Mouse (Mus musculus): ENCODE measurements around the gene Ggt7. TPM values are rescaled to one million over a fixed set of nuclear protein-coding genes. Genes with fewer than 3 reads are reported as not detected.
"Not testable (repeated sequence)": the region's sequence is repeated elsewhere in the genome, so short reads cannot be mapped to it uniquely, and the experiment has no call there.

Gene Ggt7
- polyA plus RNA-seq, 1 experiment from 2014 or later: 2.1 TPM

DNA sequence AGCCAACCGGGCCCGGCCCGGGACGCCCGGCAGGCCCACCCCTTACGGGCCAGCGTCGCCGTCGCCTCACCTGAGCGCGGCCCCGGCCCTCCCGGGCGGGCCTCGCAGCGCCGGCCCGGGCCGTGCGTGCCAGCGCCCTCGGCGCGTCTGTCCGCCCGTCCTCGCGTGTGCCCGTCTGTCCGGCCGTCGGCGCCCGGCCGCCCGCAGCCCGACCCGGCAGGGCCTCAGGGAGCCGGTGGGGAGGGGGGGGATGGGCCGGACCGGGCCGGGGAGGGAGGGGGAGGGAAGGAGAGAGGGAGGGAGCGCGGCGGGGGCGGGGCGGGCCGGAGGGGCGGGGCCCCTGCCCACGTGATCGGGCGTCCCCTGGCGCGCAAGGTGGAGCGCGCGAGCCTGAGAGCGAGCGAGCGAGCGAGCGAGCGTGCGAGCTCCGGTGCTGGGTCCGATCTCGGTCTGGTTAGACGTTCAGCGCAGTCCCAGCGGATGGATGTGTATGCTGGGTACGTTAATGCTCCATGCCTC lies 44.4 kb downstream of the Ggt7 start, which contains the start of gene Ncoa6:
Gene Ncoa6, minus strand, starts transcription at position 325 of the 519 bp plus-strand sequence.
- peak within 1 kb of the TSS; percentile 93 for H3K27ac ChIP-seq (ENCODE audit: low read length)
- H3K4me3 ChIP-seq (ENCODE audit: low read length): peak within 1 kb of the TSS; percentile 93
- H3K4me2 ChIP-seq (ENCODE audit: low read depth, low read length): peak within 1 kb of the TSS; percentile 91
- H3K9ac ChIP-seq (ENCODE audit: low read length): peak within 1 kb of the TSS; percentile 98
- no peaks in the 10 kb centered on the region for H3K9me3 ChIP-seq (replicated peaks; ENCODE audit: control insufficient read depth, low read length)
- H3K4me1 ChIP-seq (ENCODE audit: control insufficient read depth, insufficient read depth, low read length): peaks cover 21% of the 10 kb centered on the region
- no peaks in the 10 kb centered on the region for H3K36me3 ChIP-seq (ENCODE audit: control insufficient read depth, insufficient read depth)
- peak; percentile 88 for ATAC-seq (replicated peaks; ENCODE audit: extremely low read depth, insufficient read depth, low FRiP score)
- H3K27me3 ChIP-seq (ENCODE audit: control insufficient read depth, insufficient read depth, low read length): no peaks in the 10 kb centered on the region
- under 1% methylated on average over 63 of the region's 72 CpGs for WGBS

DNA sequence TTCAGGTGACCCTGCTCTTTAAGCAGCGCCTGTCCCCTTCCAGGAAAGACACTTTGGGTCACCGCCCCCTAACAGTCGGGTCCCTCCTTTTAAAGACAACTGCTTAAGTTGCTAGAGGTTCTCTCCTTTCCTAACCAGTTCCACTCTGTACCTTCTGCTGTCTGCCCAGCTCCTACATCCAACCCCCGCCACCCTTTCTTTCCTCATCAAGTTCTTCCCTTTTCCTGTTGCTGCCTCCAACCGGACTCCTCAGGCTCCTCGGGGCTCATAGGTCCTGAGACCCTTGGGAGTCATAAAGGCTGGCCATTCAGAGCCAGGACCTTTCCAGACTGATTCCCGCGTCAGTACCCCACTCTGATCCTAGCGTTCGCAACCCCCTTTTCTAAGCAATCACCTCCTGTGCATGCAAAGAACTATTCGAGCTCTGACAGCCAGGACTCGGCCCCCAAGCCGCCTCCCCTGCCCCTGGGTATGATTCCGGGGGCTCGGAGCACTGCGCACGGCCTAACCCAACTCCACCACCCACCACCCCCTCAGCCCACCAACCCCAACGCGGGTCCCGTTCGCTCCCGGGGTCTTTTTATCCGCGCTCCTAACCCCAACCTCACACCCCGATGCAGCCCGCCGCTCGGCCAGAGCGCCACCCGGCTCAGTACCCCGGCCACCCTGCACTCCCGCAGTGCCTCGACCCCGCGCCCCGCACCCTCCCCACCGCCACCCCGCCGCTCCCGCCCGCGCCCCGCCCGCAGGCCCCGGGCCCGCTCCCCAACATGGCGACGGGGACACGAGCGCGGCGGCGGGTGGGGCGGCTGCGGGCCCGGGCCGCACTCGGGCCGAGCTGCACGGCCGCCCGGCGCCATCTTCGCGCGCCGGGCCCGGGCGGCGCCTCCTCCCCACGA lies 45.1 kb downstream of the Ggt7 start:
- H3K36me3 ChIP-seq (ENCODE audit: control insufficient read depth, insufficient read depth): no peaks in the 10 kb centered on the region
- peak overlapping the region; percentile 93 for H3K27ac ChIP-seq (ENCODE audit: low read length)
- peak overlapping the region; percentile 91 for H3K4me2 ChIP-seq (ENCODE audit: low read depth, low read length)
- ATAC-seq (replicated peaks; ENCODE audit: extremely low read depth, insufficient read depth, low FRiP score): peak; percentile 74
- H3K4me3 ChIP-seq (ENCODE audit: low read length): peak overlapping the region; percentile 93
- H3K9me3 ChIP-seq (replicated peaks; ENCODE audit: control insufficient read depth, low read length): no peaks in the 10 kb centered on the region
- under 1% methylated on average over 56 of the region's 71 CpGs for WGBS
- H3K4me1 ChIP-seq (ENCODE audit: control insufficient read depth, insufficient read depth, low read length): peaks cover 23% of the 10 kb centered on the region
- H3K9ac ChIP-seq (ENCODE audit: low read length): peak overlapping the region; percentile 98
- H3K27me3 ChIP-seq (ENCODE audit: control insufficient read depth, insufficient read depth, low read length): no peaks in the 10 kb centered on the region

DNA sequence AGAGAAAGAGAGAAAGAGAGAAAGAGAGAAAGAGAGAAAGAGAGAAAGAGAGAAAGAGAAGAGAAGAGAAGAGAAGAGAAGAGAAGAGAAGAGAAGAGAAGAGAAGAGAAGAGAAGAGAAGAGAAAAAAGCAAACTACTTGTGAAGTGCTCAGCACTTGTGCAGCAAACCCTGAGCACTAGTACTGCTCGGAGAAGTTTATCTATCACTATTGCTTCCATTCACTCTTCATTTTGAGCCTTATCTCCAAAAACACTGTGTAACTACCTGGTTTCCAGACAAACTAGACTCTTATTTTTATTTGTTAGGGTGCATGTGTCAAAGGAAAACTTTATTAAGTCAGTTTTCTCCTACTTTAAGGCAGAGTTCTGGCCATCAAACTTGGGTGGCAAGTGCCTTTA lies 51.2 kb downstream of the Ggt7 start:
- Histone ChIP-seq H3K9ac (ENCODE audit: low read length) (no peak overlapping the region), H3K4me2 (ENCODE audit: low read depth, low read length) (no peak overlapping the region), H3K27ac (ENCODE audit: low read length) (no peak overlapping the region), H3K27me3 (ENCODE audit: control insufficient read depth, insufficient read depth, low read length) (no peaks in the 10 kb centered on the region), H3K36me3 (ENCODE audit: control insufficient read depth, insufficient read depth) (no peaks in the 10 kb centered on the region), H3K4me3 (ENCODE audit: low read length) (no peak overlapping the region), H3K9me3 (replicated peaks; ENCODE audit: control insufficient read depth, low read length) (no peaks in the 10 kb centered on the region), H3K4me1 (ENCODE audit: control insufficient read depth, insufficient read depth, low read length) (peaks cover 13% of the 10 kb centered on the region)
- no peak for ATAC-seq (replicated peaks; ENCODE audit: extremely low read depth, insufficient read depth, low FRiP score)
- WGBS: 88% methylated on average over 1 of the region's 1 CpGs

DNA sequence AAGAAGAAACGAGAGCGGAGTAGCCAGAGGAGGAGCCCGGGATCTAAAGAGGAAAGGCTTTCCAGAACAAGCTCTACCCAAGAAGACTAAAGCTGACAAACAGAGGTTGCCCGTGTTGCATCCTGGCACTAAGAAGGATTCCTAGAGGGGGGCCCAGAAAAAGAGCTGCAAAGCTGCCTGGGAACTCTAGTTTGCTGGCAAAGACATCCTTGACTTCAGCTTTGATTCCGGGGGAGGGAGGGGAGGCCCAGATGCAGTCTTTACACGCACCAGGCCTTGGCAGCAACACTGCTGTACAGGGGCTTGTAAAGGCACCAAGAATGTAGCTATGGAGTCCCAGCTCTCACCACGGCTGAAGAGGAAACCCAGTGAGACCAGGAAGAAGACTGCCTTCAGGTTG lies 64.4 kb downstream of the Ggt7 start:
- Histone ChIP-seq H3K36me3 (ENCODE audit: control insufficient read depth, insufficient read depth) (0 out of 2 replicates have a peak, but pooled peaks cover 2% of the 10 kb centered on the region), H3K27ac (ENCODE audit: low read length) (no peak overlapping the region), H3K27me3 (ENCODE audit: control insufficient read depth, insufficient read depth, low read length) (no peaks in the 10 kb centered on the region), H3K4me2 (ENCODE audit: low read depth, low read length) (no peak overlapping the region), H3K9me3 (replicated peaks; ENCODE audit: control insufficient read depth, low read length) (no peaks in the 10 kb centered on the region; the same call in 1 of the 2 replicates), H3K4me1 (ENCODE audit: control insufficient read depth, insufficient read depth, low read length) (no peaks in the 10 kb centered on the region), H3K4me3 (ENCODE audit: low read length) (no peak overlapping the region), H3K9ac (ENCODE audit: low read length) (no peak overlapping the region)
- WGBS: 74% methylated on average over 7 of the region's 7 CpGs
- no peak for ATAC-seq (replicated peaks; ENCODE audit: extremely low read depth, insufficient read depth, low FRiP score)

DNA sequence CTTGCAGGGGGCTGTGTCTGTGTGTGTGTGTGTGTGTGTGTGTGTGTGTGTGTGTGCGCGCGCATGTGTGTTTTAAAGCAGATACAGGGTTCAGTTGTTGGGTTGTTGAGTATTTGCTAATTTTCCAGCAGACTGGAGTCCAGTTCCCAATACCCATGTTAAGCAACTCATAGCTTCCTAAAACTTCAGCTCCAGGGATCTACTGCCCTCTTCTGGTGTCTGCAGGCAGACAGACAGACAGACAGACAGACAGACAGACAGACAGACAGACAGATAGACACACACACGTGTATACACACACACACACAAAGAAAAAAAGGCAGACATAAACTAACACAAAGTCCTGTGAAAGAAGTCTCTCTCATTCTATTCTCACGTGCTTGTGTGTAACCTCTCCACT lies 66.8 kb downstream of the Ggt7 start:
- H3K9me3 ChIP-seq (replicated peaks; ENCODE audit: control insufficient read depth, low read length): no peaks in the 10 kb centered on the region; the same call in 1 of the 2 replicates
- H3K4me1 ChIP-seq (ENCODE audit: control insufficient read depth, insufficient read depth, low read length): no peaks in the 10 kb centered on the region
- 90% methylated on average over 5 of the region's 5 CpGs for WGBS
- H3K4me2 ChIP-seq (ENCODE audit: low read depth, low read length): no peak overlapping the region
- no peak overlapping the region for H3K4me3 ChIP-seq (ENCODE audit: low read length)
- H3K27me3 ChIP-seq (ENCODE audit: control insufficient read depth, insufficient read depth, low read length): no peaks in the 10 kb centered on the region
- H3K36me3 ChIP-seq (ENCODE audit: control insufficient read depth, insufficient read depth): 0 out of 2 replicates have a peak, but pooled peaks cover 2% of the 10 kb centered on the region
- H3K27ac ChIP-seq (ENCODE audit: low read length): no peak overlapping the region
- no peak for ATAC-seq (replicated peaks; ENCODE audit: extremely low read depth, insufficient read depth, low FRiP score)
- H3K9ac ChIP-seq (ENCODE audit: low read length): no peak overlapping the region

DNA sequence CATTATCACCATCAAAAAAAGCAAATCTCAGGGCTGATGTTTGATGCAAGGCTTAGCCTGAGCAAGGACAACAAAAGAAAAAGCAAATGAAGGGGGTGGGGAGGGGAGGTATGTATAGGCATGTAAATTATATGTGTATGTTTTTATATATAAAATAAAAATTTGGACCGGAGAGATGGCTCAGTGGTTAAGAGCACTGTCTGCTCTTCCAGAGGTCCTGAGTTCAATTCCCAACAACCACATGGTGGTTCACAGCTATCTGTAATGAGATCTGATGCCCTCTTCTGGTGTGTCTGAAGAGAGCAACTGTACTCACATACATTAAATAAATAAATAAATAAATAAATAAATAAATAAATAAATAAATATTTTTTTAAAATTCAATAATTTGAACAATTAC lies 70.1 kb downstream of the Ggt7 start:
- not testable (repeated sequence) for H3K4me1 ChIP-seq (ENCODE audit: control insufficient read depth, insufficient read depth, low read length); H3K9me3 ChIP-seq (replicated peaks; ENCODE audit: control insufficient read depth, low read length); H3K36me3 ChIP-seq (ENCODE audit: control insufficient read depth, insufficient read depth); H3K9ac ChIP-seq (ENCODE audit: low read length); H3K27me3 ChIP-seq (ENCODE audit: control insufficient read depth, insufficient read depth, low read length); H3K27ac ChIP-seq (ENCODE audit: low read length); ATAC-seq (replicated peaks; ENCODE audit: extremely low read depth, insufficient read depth, low FRiP score); H3K4me3 ChIP-seq (ENCODE audit: low read length); H3K4me2 ChIP-seq (ENCODE audit: low read depth, low read length)
- 94% methylated on average over 1 of the region's 1 CpGs for WGBS

DNA sequence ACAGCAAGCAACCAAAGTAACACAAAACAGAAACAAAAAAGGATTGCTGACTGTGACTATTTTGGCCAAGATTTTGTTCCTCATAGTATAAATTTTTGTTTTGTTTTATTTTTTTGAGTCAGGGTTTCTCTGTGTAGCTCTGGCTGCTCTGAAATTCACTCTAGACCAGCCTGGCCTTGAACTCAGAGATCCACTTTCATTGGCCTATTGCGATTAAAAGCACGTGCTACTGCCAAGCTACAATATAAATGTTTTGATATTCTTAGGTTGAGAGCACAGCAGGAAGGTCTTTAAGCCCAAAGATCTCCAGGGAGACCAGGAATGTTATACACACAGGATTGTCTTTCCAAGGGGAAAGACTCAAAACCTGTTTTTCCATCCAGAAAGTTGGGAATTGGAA lies 74.6 kb downstream of the Ggt7 start:
- 0 out of 2 replicates have a peak, but pooled peaks cover 2% of the 10 kb centered on the region for H3K36me3 ChIP-seq (ENCODE audit: control insufficient read depth, insufficient read depth)
- no peaks in the 10 kb centered on the region for H3K27me3 ChIP-seq (ENCODE audit: control insufficient read depth, insufficient read depth, low read length)
- ATAC-seq (replicated peaks; ENCODE audit: extremely low read depth, insufficient read depth, low FRiP score): no peak
- no peak overlapping the region for H3K27ac ChIP-seq (ENCODE audit: low read length)
- no peak overlapping the region for H3K9ac ChIP-seq (ENCODE audit: low read length)
- 63% methylated on average over 2 of the region's 2 CpGs for WGBS
- no peak overlapping the region for H3K4me2 ChIP-seq (ENCODE audit: low read depth, low read length)
- H3K4me1 ChIP-seq (ENCODE audit: control insufficient read depth, insufficient read depth, low read length): no peaks in the 10 kb centered on the region
- no peak overlapping the region for H3K4me3 ChIP-seq (ENCODE audit: low read length)
- no peaks in the 10 kb centered on the region for H3K9me3 ChIP-seq (replicated peaks; ENCODE audit: control insufficient read depth, low read length)

DNA sequence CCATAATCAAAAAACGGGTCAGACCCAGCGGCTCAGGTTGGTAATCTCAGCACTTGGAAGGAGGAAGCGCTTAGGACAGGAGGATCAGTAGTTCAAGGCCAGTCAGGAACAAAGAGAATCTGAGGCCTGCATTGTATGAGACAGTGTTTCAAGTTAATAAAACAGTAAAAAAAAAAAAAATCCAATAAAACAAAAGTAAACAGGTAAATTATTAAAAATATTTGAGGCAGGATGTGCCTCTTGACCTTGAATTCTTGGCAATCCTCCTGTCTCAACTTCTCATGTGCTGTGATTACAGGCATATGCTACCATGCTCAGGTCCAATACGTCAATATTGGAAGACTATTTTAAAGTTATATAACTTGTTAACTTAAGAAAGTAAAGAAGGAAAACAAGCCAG lies 75.1 kb downstream of the Ggt7 start:
- H3K27me3 ChIP-seq (ENCODE audit: control insufficient read depth, insufficient read depth, low read length): no peaks in the 10 kb centered on the region
- no peak overlapping the region for H3K4me2 ChIP-seq (ENCODE audit: low read depth, low read length)
- no peak overlapping the region for H3K9ac ChIP-seq (ENCODE audit: low read length)
- no peak for ATAC-seq (replicated peaks; ENCODE audit: extremely low read depth, insufficient read depth, low FRiP score)
- H3K36me3 ChIP-seq (ENCODE audit: control insufficient read depth, insufficient read depth): peaks cover 2% of the 10 kb centered on the region; the same call in 1 of the 2 replicates
- H3K4me3 ChIP-seq (ENCODE audit: low read length): no peak overlapping the region
- H3K9me3 ChIP-seq (replicated peaks; ENCODE audit: control insufficient read depth, low read length): no peaks in the 10 kb centered on the region
- no peak overlapping the region for H3K27ac ChIP-seq (ENCODE audit: low read length)
- WGBS: 80% methylated on average over 4 of the region's 4 CpGs
- no peaks in the 10 kb centered on the region for H3K4me1 ChIP-seq (ENCODE audit: control insufficient read depth, insufficient read depth, low read length)

All from heart, embryonic 16.5 days (tissue).